Mouse (Mus musculus) T-helper 1 cell (primary cell): ENCODE measurements at regions not wholly inside any gene's neighbourhood (a gene's known extent, or its start where the extent isn't known, plus 50 kb on each side); places are given as distances from the start of the nearest gene placed in this dataset.

ENCODE experiments used
- in situ Hi-C: fragments of 300-600 bp; cut with MboI, MseI; formaldehyde crosslinking; loops from one replicate; pipeline ENCODE4 v1.15.1; 2025; ENCODE audit warnings: high pct_unique_total_duplicates

DNA sequence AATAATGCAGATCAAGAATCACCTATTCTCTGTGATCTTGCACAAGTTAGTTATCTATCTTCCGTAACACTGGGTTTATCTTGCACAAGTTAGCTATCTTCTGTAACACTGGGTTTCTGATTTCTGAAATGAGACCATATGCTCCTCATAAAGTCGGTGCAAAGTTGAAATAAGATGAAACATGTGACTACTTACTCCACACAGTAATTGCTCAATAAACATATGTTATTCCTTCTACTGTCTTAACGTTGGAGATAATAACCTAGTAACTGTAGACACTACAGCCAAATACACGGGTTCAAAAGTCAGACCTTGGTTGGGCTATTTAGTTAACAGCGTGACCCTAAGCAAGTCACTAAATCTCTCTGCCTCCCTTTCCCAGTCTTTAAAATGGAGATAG lies 65.8 kb upstream of the Atp11b start:
- in situ Hi-C loops, result no loop called here

DNA sequence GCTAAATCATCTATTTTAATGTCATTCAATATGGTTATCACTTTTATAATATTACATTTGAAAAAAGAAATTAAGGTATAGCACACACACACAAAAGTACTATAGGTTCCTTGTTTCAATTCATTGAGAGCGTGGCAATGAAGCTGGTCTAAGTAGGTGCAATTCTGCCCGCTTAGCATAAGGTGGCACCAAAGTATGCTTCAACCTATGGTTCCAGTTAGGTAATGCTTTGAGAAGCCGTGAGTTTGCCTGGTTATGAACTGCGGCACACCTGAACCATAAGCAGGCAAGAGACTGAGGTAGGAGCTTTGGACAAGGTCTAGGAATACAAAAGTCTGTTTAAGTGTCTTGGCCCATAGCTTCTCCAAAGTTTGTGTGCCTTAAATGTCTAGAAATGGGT lies 65.1 kb upstream of the Atp11b start:
- in situ Hi-C loops, result no loop called here

DNA sequence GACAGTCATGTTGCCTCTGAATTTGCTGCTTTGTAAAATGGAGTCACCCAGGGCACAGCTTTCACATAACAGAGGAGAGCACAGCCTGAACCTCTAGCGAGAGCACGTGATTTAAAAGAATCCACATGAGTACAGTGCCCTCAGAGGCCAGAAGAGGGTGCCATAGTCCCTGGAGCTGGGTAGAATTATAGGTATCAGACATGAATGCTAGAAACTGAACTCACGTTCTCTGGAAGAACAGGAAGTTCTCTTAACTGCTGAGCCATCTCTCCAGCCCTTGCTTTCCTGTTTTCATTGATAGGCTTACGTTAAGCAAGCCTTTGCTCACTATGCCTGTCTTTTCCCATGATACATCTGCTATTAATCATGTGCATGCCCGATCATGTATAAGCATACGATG lies 60.9 kb upstream of the Atp11b start:
- in situ Hi-C loops, result loop anchor here (5.0 to 10.0 kb wide), 2 partner anchors 52 to 194 kb away; no protein-coding TSS in a partner anchor

DNA sequence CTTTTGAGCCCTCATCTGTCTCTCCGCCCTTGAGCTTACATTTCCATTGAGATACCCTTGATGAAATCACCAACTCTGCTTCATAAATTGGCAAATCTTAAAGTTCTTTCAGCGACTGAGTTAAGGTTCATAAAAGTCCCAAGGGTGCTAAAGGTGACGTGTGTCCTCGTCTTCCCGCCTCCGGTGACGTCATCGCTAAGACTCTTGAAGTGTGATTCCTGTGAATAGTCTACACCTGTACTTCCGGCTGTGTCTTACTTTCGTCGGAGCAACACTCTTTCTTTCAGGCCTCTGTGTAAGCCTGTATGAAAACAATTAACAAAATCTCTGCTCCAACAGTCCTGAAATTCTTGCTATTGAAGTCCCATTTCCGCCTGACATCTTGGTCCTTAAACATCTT lies 60.4 kb upstream of the Atp11b start:
- in situ Hi-C loops, result loop anchor here (5.0 to 10.0 kb wide), 2 partner anchors 51 to 194 kb away; no protein-coding TSS in a partner anchor

DNA sequence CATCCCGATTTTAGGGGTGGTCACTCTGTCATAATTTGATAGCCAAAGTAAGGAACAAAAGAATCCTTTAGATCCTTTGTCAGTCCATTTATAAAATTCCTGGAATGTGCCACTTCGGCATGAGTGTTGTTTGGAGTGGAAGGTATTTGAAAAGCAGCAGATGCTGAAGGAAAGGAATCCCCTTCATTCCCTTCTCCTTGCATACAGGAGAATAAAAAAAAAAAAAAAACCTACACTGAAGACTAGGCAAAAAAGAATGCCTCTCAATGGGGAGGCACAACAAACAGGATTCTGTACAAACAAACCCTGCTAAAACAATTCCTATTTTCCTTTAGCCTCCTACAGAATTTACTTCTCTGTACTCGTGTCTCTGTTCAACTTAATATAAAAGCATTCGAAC lies 59.7 kb upstream of the Atp11b start:
- in situ Hi-C loops, result loop anchor here (5.0 to 10.0 kb wide), 2 partner anchors 51 to 193 kb away; no protein-coding TSS in a partner anchor

DNA sequence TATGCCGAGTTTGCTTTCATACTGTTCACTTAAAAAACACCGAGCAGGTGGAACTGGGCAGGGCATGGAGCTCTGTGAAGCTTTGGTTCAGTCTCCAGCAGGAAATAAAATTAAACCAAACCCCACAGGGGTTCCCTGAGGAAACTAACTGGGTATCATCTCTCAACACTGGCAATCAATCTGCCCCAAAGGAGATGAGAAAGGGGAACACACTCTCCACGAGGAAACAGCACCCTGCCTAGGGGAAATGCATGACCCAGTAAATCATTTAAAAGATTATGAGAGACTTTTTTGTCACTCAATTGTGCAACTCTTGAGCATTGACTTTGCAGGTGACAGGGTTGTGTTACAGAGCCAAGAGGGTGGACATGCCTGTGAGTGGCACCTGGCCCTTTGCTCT lies 58.0 kb upstream of the Atp11b start:
- in situ Hi-C loops, result loop anchor here (10.0 kb wide), 1 partner anchor 49 kb away; no protein-coding TSS in a partner anchor

DNA sequence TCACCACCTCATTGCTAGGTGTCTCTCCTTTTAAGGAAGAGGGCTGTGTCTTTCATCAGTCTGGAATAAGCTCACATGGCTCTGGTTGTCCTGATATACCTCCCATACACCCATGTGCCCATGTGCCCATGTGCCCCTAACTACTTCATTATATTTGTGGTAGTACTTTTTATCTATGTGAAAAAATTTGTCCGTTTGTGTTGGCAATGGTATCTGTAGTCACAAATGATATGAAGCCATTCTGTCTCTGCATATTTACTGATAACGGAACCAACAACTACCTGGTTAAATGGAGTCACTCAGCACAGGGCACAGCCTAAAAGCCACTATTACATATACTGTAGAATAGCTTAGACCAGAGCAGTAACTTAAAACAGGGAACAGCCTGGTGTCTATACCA lies 54.6 kb upstream of the Atp11b start:
- in situ Hi-C loops, result loop anchor here (10.0 kb wide), 1 partner anchor 46 kb away; no protein-coding TSS in a partner anchor

DNA sequence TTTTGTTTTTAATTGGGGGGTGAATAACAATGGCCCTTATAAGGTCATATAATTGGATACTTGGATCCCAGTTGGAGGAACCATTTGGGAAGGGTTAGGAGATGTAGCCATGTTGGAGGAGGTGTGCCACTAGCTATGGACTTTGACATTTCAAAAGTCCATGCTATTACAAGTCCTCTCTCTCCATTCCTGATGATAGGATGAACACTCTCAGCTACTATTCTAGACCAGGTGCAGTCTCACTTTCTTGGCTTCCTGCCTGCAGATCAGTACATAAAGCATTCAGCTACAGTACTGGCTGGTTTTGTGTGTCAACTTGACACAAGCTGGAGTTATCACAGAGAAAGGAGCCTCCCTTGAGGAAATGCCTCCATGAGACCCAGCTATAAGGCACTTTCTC lies 53.9 kb upstream of the Atp11b start:
- in situ Hi-C loops, result loop anchor here (10.0 kb wide), 1 partner anchor 45 kb away; no protein-coding TSS in a partner anchor

DNA sequence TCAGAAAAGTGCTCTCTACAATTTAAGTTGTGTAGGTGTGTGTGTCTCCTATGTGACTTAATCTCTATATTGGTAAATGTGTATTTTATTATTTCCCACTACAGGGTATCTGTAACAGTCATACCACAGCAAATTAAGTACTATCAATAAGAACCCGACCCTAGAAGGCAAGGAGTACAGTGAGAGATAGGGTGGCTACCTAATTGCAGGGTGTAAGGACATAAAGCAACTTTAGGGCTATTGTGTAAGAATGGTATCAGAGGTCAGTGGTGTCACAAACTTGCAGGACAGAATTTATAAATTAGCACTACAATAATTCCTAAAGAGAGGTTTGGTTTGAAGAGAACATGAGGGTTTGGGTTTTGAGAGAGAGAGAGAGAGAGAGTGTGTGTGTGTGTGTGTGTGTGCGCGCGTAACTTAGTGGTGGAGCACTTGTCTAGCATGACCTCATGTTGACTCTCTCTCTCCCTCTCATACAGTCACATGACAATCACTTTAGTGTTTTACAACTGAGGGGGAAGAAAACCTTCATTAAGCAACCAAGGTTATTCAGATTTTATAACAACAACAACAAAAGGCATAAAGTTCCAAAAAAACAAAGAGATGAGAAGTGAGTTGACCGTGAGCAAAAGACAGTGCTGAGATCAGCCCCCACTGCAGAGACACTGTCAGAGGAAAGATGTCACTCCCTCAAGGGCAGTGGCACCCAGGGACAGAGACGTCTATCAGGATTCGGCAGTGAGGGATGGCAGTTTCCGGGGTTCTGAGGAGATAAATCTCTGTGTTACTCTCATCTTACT lies 50.2 kb upstream of the Atp11b start:
- in situ Hi-C loops, result no loop called here
